Mouse (Mus musculus): Measurements from ENCODE around the gene Bmpr1b.

Gene Bmpr1b

GRCm38 (mm10) chr3:141818615-141819312, 350.5 kb downstream of the Bmpr1b start:
- DNase-seq (ENCODE audit: low read depth) = no peak

- DNase-seq (ENCODE audit: low read depth) = no peak
These were observed 354.4 kb downstream of the Bmpr1b start for GRCm38 (mm10) chr3:141814776-141815175.

GRCm38 (mm10) chr3:141811348-141811747, 357.9 kb downstream of the Bmpr1b start:
- peak; percentile 11 for DNase-seq (ENCODE audit: low read depth)

- no peak for DNase-seq (ENCODE audit: low read depth)
These were observed 358.3 kb downstream of the Bmpr1b start for GRCm38 (mm10) chr3:141810944-141811343.

- no peak for DNase-seq (ENCODE audit: low read depth)
These were observed 359.6 kb downstream of the Bmpr1b start for GRCm38 (mm10) chr3:141809581-141809980.

GRCm38 (mm10) chr3:141804133-141804532, 365.1 kb downstream of the Bmpr1b start:
- DNase-seq (ENCODE audit: low read depth) = no peak

GRCm38 (mm10) chr3:141797789-141798188, 371.4 kb downstream of the Bmpr1b start:
- no peak for DNase-seq (ENCODE audit: low read depth)

GRCm38 (mm10) chr3:141797372-141797771, 371.9 kb downstream of the Bmpr1b start:
- no peak for DNase-seq (ENCODE audit: low read depth)

- DNase-seq (ENCODE audit: low read depth) = no peak
These were observed 374.9 kb downstream of the Bmpr1b start for GRCm38 (mm10) chr3:141794371-141794770.

GRCm38 (mm10) chr3:141793755-141794154, 375.5 kb downstream of the Bmpr1b start:
- DNase-seq (ENCODE audit: low read depth) = no peak

- DNase-seq (ENCODE audit: low read depth) = no peak
These were observed 377.1 kb downstream of the Bmpr1b start for GRCm38 (mm10) chr3:141792106-141792505.

- no peak for DNase-seq (ENCODE audit: low read depth)
These were observed 378.0 kb downstream of the Bmpr1b start for GRCm38 (mm10) chr3:141791026-141791780.
